Mouse (Mus musculus) megakaryocyte, embryonic 14.5 days (primary cell): ENCODE results near the gene Gcm1.

ENCODE experiments used
- FLI1 ChIP-seq: IDR thresholded peaks from 2 replicates; pipeline ENCODE4 v1.6.1; 2012; ENCODE audit warnings: low read length, inconsistent platforms, mixed read lengths
- GATA1 ChIP-seq: IDR thresholded peaks from 3 replicates; pipeline ENCODE4 v1.6.1; 2012; ENCODE audit warnings: mixed read lengths, low read length, inconsistent platforms, borderline replicate concordance

- TF ChIP-seq GATA1, result no peak
- no peak for TF ChIP-seq FLI1
Measured at GRCm38 (mm10) chr9:78090596-78090995, 38.9 kb downstream of the Gcm1 start.
